Mouse (Mus musculus) CH12.LX (cell line): ENCODE results near the gene Rnf123. TPM values are rescaled to one million over a fixed set of nuclear protein-coding genes. Genes with fewer than 3 reads are reported as not detected.

Experiments
- DNase-seq: peaks from one replicate; pipeline ENCODE4 v3.0.0-alpha.2; 2013; ENCODE audit errors: extremely low read depth
- H3K27ac ChIP-seq: 2 replicates; pipeline ENCODE4 v1.5.1; 2012; ENCODE audit warnings: low read depth, mild to moderate bottlenecking, control low read depth, moderate library complexity; ENCODE audit not compliant: insufficient read depth
- H3K27me3 ChIP-seq: replicated peaks from 2 replicates; pipeline ENCODE3; 2012; ENCODE audit warnings: inconsistent platforms
- H3K36me3 ChIP-seq, 2 experiments: replicated peaks in 1 of 2; 2 replicates each; pipeline versions ENCODE3 to v1.6.1; 2012; ENCODE audit warnings: inconsistent platforms in 1 of 2, low read length in 1 of 2, mild to moderate bottlenecking in 1 of 2, mixed read lengths in 1 of 2, moderate library complexity in 1 of 2; ENCODE audit not compliant: control insufficient read depth in 1 of 2, insufficient read depth in 1 of 2
- H3K4me1 ChIP-seq, 2 experiments: 2 replicates each; pipeline ENCODE4 v1.6.1; 2012; ENCODE audit warnings: inconsistent platforms in 1 of 2, moderate library complexity in 1 of 2; ENCODE audit not compliant: insufficient read depth in 2 of 2, control insufficient read depth in 1 of 2
- H3K4me2 ChIP-seq: 2 replicates; pipeline ENCODE4 v1.6.1; 2012; ENCODE audit warnings: low read depth, mild to moderate bottlenecking, control low read depth; ENCODE audit not compliant: poor library complexity, insufficient read depth, severe bottlenecking
- H3K4me3 ChIP-seq, 3 experiments: fragments of 150-350 bp in 1 of 3; sonication (generic) in 1 of 3; replicated peaks in 1 of 3; 2 replicates each; pipeline versions ENCODE3 to v1.5.1; 2011 to 2012; ENCODE audit warnings: low read depth in 2 of 3, low read length in 2 of 3, mild to moderate bottlenecking in 2 of 3, moderate library complexity in 2 of 3, control low read depth in 1 of 3, improper control_type of control experiment in 1 of 3, inconsistent platforms in 1 of 3, mixed read lengths in 1 of 3; ENCODE audit not compliant: poor library complexity in 1 of 3
- H3K79me2 ChIP-seq: replicated peaks from 2 replicates; pipeline ENCODE4 v1.6.1; 2012; ENCODE audit warnings: mild to moderate bottlenecking, moderate library complexity; ENCODE audit not compliant: control insufficient read depth, poor library complexity, insufficient read depth, severe bottlenecking; ENCODE audit errors: extremely low read depth
- H3K9ac ChIP-seq: 2 replicates; pipeline ENCODE4 v1.6.1; 2012; ENCODE audit warnings: low read depth, mild to moderate bottlenecking, control low read depth, moderate library complexity; ENCODE audit not compliant: insufficient read depth
- H3K9me3 ChIP-seq: replicated peaks from 2 replicates; pipeline ENCODE3; 2012; ENCODE audit warnings: low read length, inconsistent platforms, mixed read lengths
- BHLHE40 ChIP-seq: IDR thresholded peaks from 2 replicates; pipeline ENCODE4 v1.6.1; 2011; ENCODE audit warnings: mild to moderate bottlenecking, low read depth, low read length, improper control_type of control experiment
- CHD2 ChIP-seq: IDR thresholded peaks from 2 replicates; pipeline ENCODE4 v1.6.1; 2011; ENCODE audit warnings: low read length, improper control_type of control experiment
- CTCF ChIP-seq, 2 experiments: IDR thresholded peaks in 1 of 2; conservative IDR thresholded peaks in 1 of 2; 2 replicates each; pipeline ENCODE4 v1.5.1; 2011 to 2012; ENCODE audit warnings: low read depth in 2 of 2, low read length in 2 of 2, improper control_type of control experiment in 1 of 2, inconsistent platforms in 1 of 2, mild to moderate bottlenecking in 1 of 2, moderate library complexity in 1 of 2
- E2F4 ChIP-seq: IDR thresholded peaks from 2 replicates; pipeline ENCODE4 v1.6.1; 2011; ENCODE audit warnings: low read depth, low read length, improper control_type of control experiment; ENCODE audit not compliant: insufficient replicate concordance
- ELF1 ChIP-seq: IDR thresholded peaks from 2 replicates; pipeline ENCODE4 v1.6.1; 2014; ENCODE audit warnings: low read depth, mild to moderate bottlenecking, inconsistent platforms, low read length, improper control_type of control experiment
- EP300 ChIP-seq: IDR thresholded peaks from 2 replicates; pipeline ENCODE4 v1.6.1; 2011; ENCODE audit warnings: low read length, improper control_type of control experiment
- ETS1 ChIP-seq: conservative IDR thresholded peaks from 2 replicates; pipeline ENCODE4 v1.6.1; 2012; ENCODE audit warnings: low read depth, mild to moderate bottlenecking, inconsistent platforms, low read length, improper control_type of control experiment, moderate library complexity
- GABPA ChIP-seq: IDR thresholded peaks from 2 replicates; pipeline ENCODE4 v1.6.1; 2012; ENCODE audit warnings: low read depth, low read length, improper control_type of control experiment, inconsistent platforms; ENCODE audit not compliant: insufficient replicate concordance
- IRF4 ChIP-seq: IDR thresholded peaks from 2 replicates; pipeline ENCODE4 v1.6.1; 2014; ENCODE audit warnings: low read depth, mild to moderate bottlenecking, inconsistent platforms, low read length, improper control_type of control experiment
- JUND ChIP-seq: conservative IDR thresholded peaks from 2 replicates; pipeline ENCODE4 v1.6.1; 2011; ENCODE audit warnings: low read depth, low read length, improper control_type of control experiment
- KAT2A ChIP-seq: IDR thresholded peaks from 2 replicates; pipeline ENCODE4 v1.6.1; 2012; ENCODE audit warnings: low read length, improper control_type of control experiment, inconsistent platforms; ENCODE audit not compliant: insufficient replicate concordance
- MAX ChIP-seq: IDR thresholded peaks from 2 replicates; pipeline ENCODE4 v1.6.1; 2011; ENCODE audit warnings: low read length, improper control_type of control experiment
- MAZ ChIP-seq: IDR thresholded peaks from 2 replicates; pipeline ENCODE4 v1.6.1; 2012; ENCODE audit warnings: low read depth, mild to moderate bottlenecking, inconsistent platforms, low read length, improper control_type of control experiment, moderate library complexity
- MEF2A ChIP-seq: IDR thresholded peaks from 2 replicates; pipeline ENCODE4 v1.6.1; 2014; ENCODE audit warnings: low read depth, mild to moderate bottlenecking, inconsistent platforms, low read length, improper control_type of control experiment, borderline replicate concordance
- MXI1 ChIP-seq: IDR thresholded peaks from 2 replicates; pipeline ENCODE4 v1.6.1; 2011; ENCODE audit warnings: mild to moderate bottlenecking, low read depth, low read length, improper control_type of control experiment
- MYC ChIP-seq: IDR thresholded peaks from 2 replicates; pipeline ENCODE4 v1.6.1; 2011; ENCODE audit warnings: low read depth, mild to moderate bottlenecking, improper control_type of control experiment, low read length
- NELFE ChIP-seq: IDR thresholded peaks from 2 replicates; pipeline ENCODE4 v1.6.1; 2011; ENCODE audit warnings: low read depth, low read length, improper control_type of control experiment
- NRF1 ChIP-seq: IDR thresholded peaks from 2 replicates; pipeline ENCODE4 v1.6.1; 2014; ENCODE audit warnings: low read depth, mild to moderate bottlenecking, inconsistent platforms, low read length, improper control_type of control experiment, moderate library complexity
- PAX5 ChIP-seq: IDR thresholded peaks from 2 replicates; pipeline ENCODE4 v1.6.1; 2012; ENCODE audit warnings: low read length, inconsistent platforms, mixed read lengths
- POLR2A ChIP-seq: IDR thresholded peaks from 2 replicates; pipeline ENCODE4 v1.6.1; 2011; ENCODE audit warnings: low read depth, mild to moderate bottlenecking, improper control_type of control experiment, low read length
- RAD21 ChIP-seq: IDR thresholded peaks from 2 replicates; pipeline ENCODE4 v1.6.1; 2011; ENCODE audit warnings: low read depth, mild to moderate bottlenecking, low read length, improper control_type of control experiment, moderate library complexity
- SIN3A ChIP-seq: IDR thresholded peaks from 2 replicates; pipeline ENCODE4 v1.6.1; 2012; ENCODE audit warnings: low read length, improper control_type of control experiment, inconsistent platforms
- TBP ChIP-seq: conservative IDR thresholded peaks from 2 replicates; pipeline ENCODE4 v1.6.1; 2011; ENCODE audit warnings: low read depth, low read length, improper control_type of control experiment
- TCF12 ChIP-seq: IDR thresholded peaks from 2 replicates; pipeline ENCODE4 v1.6.1; 2014; ENCODE audit warnings: low read depth, mild to moderate bottlenecking, inconsistent platforms, low read length, improper control_type of control experiment
- UBTF ChIP-seq: IDR thresholded peaks from 2 replicates; pipeline ENCODE4 v1.6.1; 2012; ENCODE audit warnings: low read depth, mild to moderate bottlenecking, inconsistent platforms, low read length, improper control_type of control experiment, moderate library complexity
- USF2 ChIP-seq: conservative IDR thresholded peaks from 2 replicates; pipeline ENCODE4 v1.6.1; 2011; ENCODE audit warnings: low read depth, low read length, improper control_type of control experiment
- ZC3H11A ChIP-seq: IDR thresholded peaks from 2 replicates; pipeline ENCODE4 v1.6.1; 2012; ENCODE audit warnings: low read depth, mild to moderate bottlenecking, inconsistent platforms, low read length, improper control_type of control experiment
- ZNF384 ChIP-seq: IDR thresholded peaks from 2 replicates; pipeline ENCODE4 v1.6.1; 2012; ENCODE audit warnings: low read depth, low read length, improper control_type of control experiment, inconsistent platforms
- dilution Hi-C: fragments of 300-500 bp; cut with MboI; formaldehyde crosslinking; loops from 2 replicates; pipeline ENCODE4 v1.14.3; 2020; ENCODE audit warnings: low sequenced_read_pairs; ENCODE audit not compliant: extremely low pct_unique_long_range_greater_than_20kb, extremely low pct_ligation_motif_present
- in situ Hi-C: fragments of 300-500 bp; cut with MboI; formaldehyde crosslinking; loops from 3 replicates; pipeline ENCODE4 v1.14.3; 2019; ENCODE audit warnings: low sequenced_read_pairs, low pct_ligation_motif_present, low pct_unique_long_range_greater_than_20kb, mixed read lengths
- polyA plus RNA-seq: library from polyadenylated mRNA; unstranded; fragments of >175 nt; gene quantifications from 2 replicates; pipeline ENCODE4 v1.2.1, GENCODE M21; 2012; ENCODE audit warnings: low read depth; ENCODE audit not compliant: insufficient read length
- total RNA-seq, 2 experiments: library from RNA; depleted of rRNA; stranded (reverse); fragments of 300-350 nt in 1 of 2; fragments of >200 nt in 1 of 2; gene quantifications; 2 replicates each; pipeline ENCODE4 v1.2.3; 2012 to 2014

Rnf123 gene
- total and polyA plus RNA-seq, 3 experiments = 10.0 to 50.0 (median 28.8) TPM

DNA sequence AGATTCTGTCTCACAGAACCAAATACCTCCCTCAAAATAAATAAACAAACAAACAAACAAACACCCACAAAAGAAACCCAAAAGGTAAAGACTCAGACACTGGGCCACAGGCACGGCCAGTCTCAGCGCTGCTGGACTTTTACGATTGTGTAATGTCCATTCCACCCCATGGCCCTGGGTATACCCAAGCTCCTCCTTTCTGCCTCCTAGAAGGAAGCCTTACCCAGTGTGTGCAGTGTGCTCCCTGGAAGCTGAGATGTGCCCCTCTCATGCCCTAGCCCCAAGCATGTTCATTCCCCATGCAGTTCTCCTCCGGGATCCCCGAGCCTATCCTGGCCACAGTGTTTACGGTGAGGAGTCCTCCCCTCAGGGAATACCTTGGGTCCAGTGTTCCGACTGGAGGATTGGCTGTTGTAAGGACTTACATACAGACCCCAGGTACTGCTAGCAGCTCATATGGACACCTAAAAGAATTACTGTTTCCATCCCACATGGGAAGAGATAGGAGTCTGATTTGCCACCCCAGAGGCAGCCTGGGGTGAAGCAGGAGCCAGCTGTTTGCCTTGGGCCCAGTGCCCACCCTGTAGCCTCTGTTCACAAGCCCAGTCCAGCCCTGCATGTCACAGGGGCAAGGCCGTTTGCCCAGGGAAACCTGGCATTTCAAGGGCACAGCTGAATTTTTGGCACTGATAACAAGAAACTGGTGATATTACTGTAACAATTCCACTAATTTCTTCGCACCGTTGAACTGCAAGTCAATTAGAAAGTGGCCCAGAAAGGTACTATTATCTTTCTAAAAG, 38.2 kb upstream of the Rnf123 start:
- H3K36me3 ChIP-seq = peaks cover 0 to 7% of the 10 kb centered on the region in 2 experiments
- H3K4me1 ChIP-seq = peaks cover 30 to 65% of the 10 kb centered on the region in 2 experiments
- no peaks in the 10 kb centered on the region for H3K27me3 ChIP-seq
- in situ Hi-C loops = no loop called here
- no peak overlapping the region for H3K4me2 ChIP-seq
- TF ChIP-seq MEF2A = no peak
- no peak for TF ChIP-seq PAX5
- TF ChIP-seq UBTF = no peak
- TF ChIP-seq KAT2A = no peak
- TF ChIP-seq NRF1 = no peak
- TF ChIP-seq RAD21 = no peak
- TF ChIP-seq TCF12 = no peak
- TF ChIP-seq ZC3H11A = no peak
- no peak for TF ChIP-seq GABPA
- TF ChIP-seq JUND = no peak
- no peak for TF ChIP-seq ETS1
- no peak for TF ChIP-seq MAX
- no peak for TF ChIP-seq MXI1
- TF ChIP-seq NELFE = no peak
- no peak for TF ChIP-seq E2F4
- no peak for TF ChIP-seq USF2
- TF ChIP-seq CTCF (conservative IDR thresholded peaks at IDR 0.05 in 1 of 2, IDR thresholded peaks at IDR 0.05 in 1 of 2; ENCODE audit: low read depth in 2 of 2, low read length in 2 of 2) = no peak
- no peaks in the 10 kb centered on the region for H3K9me3 ChIP-seq
- no peaks in the 10 kb centered on the region for H3K79me2 ChIP-seq
- H3K9ac ChIP-seq = no peak overlapping the region
- DNase-seq = no peak
- no peak overlapping the region for H3K27ac ChIP-seq
- no peak overlapping the region for H3K4me3 ChIP-seq
- dilution Hi-C loops = no loop called here

DNA sequence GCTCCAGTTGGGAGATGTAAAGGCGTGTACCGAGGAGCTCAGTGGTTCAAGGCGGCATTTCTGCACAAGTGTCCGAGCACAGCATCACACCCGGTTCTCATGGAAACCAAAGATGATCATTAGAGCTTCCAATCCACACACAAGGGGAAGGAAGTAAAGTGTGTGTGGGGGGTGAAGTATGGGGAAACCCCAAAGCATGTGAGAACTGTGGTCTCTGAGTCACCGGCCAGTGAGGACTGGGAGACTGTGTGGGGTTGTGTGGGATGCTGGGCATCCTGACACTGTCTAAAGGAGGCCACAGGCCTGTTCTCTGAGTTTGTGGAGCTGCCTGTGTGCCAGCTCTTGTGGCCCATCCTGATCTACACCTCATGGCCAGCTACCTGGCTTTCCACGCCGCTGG, 37.5 kb upstream of the Rnf123 start:
- in situ Hi-C loops (no loop called here), dilution Hi-C loops (no loop called here)
- Histone ChIP-seq H3K4me2 (no peak overlapping the region), H3K4me3 (no peak overlapping the region), H3K27me3 (no peaks in the 10 kb centered on the region), H3K36me3 (peaks cover 0 to 14% of the 10 kb centered on the region in 2 experiments), H3K27ac (no peak overlapping the region), H3K9ac (no peak overlapping the region), H3K9me3 (no peaks in the 10 kb centered on the region), H3K79me2 (no peaks in the 10 kb centered on the region), H3K4me1 (peaks cover 29 to 58% of the 10 kb centered on the region in 2 experiments)
- DNase-seq = peak; percentile 70
- TF ChIP-seq ETS1 = peak; percentile 68
- no peak; the same call in 1 of the 2 replicates for TF ChIP-seq IRF4
- no peak for TF ChIP-seq JUND
- no peak for TF ChIP-seq NELFE
- peak; percentile 21; the same call in 1 of the 2 replicates for TF ChIP-seq TCF12
- TF ChIP-seq EP300 = peak; percentile 72
- no peak for TF ChIP-seq CHD2
- no peak for TF ChIP-seq ZNF384
- TF ChIP-seq MAZ = no peak
- no peak for TF ChIP-seq E2F4
- peak; percentile 78 for TF ChIP-seq BHLHE40
- no peak for TF ChIP-seq SIN3A
- 0 out of 2 replicates have a peak, but pooled peaks have one; percentile 39 for TF ChIP-seq TBP
- TF ChIP-seq MYC = peak; percentile 67
- TF ChIP-seq ELF1 = no peak
- no peak for TF ChIP-seq NRF1
- TF ChIP-seq POLR2A = no peak
